Mouse (Mus musculus): ENCODE data around the gene Scn2b.
A peak's percentile ranks its signal among the peaks of the same experiment; 100 is the strongest.

Gene Scn2b

DNA sequence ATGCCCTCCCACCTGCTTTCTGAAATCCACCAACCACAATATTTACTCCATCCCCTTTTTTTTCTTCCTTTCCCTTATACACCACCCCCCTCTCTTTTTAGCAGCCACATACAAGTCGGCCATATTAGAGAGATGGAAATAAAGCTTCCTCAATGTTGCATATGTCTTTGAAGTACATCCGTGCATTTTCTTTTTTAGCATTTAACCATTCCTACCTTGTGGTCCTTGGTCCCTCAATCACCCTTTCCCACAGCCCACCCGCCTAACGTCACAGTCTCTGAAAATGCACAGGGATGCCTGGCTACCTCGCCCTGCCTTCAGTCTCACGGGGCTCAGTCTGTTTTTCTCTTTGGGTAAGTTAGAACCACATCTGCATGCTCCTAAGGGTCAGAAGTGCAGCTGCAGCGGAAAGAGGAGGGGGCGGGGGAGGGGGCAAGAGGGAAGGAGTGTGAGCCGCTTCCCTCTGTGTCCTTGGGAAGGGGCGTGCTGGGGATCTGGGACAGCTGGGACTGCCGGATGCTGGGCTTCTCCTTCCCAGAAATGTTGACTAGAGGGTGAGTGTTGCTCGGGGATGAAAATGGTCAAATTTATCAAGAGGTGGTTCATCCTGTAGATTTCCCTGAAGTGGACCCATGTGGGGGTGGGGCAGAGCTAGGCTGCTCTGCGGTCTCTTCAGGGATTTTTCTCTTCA, at the start of gene Scn2b:
TSS of gene Scn2b (plus strand) at position 42 of the 691 bp plus-strand sequence.
- peak; percentile 57 for DNase-seq

DNA sequence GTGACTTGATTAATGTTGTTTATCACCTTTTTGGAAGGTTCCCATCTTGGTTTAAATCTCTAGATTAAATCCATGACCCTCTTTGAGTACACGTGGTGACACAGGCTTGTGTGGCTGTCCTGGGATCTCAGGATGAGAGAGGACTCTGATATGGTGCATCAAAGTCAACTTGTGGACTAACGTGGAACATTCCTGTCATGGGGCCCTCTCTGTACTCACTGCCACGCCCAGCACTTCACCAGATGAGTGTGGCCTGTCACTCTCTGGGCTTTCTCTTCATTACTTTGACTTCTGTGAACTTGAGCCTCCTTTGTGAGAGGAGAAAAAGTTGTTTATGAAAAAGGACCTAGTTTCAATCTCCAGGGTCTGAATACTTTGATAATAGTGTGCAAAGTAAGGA, 45.8 kb upstream of the Scn2b start:
- DNase-seq = no peak

DNA sequence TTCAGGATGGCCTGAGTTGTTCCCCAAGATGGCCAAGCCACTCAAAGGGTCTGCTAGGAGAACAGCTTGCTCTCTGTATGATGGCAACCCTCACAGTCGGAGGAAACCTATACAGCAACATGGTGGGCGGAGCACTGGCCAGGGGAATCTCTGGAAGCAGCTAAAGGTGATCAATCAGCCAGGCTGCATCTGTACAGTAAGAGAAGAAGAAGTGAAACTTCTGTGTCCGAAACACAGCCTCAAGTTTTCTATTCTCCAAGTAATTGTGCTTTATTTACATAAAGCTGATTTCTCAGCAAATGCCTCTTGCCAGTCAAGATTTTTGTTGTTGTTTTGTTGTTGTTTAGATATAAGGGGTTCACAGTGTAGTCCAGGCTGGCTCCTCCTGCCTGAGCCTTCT, 39.7 kb upstream of the Scn2b start:
- DNase-seq = no peak

DNA sequence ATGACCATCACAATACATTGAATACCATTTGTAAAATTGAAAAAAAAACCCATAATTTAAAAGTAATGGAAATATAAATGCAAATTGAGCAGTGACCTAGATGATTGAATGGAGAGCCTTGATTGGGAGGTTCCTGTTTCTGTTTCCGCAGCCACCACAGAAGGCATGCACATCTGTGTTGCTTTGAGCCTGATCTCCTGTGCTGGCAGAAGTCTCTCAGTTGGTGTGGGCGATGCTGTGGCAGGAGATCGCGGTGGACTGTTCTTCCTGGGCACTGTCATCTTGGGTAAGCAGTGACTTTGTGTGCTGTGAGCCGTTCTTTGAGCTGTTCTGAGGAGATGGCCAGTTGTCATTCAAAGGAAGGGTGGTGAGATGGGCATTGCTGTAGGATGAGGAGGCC, 38.6 kb upstream of the Scn2b start, which contains the start of gene Jaml:
TSS of gene Jaml (plus strand) at position 173 of the 400 bp plus-strand sequence.
- no peak for DNase-seq

DNA sequence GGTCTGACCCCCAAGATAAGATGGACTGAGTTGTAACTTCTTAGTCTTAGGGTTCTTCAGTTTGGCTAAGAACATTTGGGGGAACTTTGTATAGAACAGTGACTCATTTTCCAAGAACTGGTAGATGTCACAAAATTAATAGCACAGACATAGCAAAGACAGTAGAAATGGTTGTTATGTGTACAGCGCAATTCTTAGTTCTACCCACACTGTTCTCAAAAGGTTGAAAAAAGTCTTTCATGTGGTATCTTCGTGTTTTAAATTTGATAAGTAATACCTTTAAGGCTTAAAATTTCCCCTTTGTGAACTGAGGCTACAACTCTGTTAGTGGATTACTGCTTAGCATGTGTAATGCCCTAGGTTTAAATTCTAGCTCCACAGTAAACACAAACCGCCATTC, 34.5 kb upstream of the Scn2b start:
- DNase-seq = no peak

DNA sequence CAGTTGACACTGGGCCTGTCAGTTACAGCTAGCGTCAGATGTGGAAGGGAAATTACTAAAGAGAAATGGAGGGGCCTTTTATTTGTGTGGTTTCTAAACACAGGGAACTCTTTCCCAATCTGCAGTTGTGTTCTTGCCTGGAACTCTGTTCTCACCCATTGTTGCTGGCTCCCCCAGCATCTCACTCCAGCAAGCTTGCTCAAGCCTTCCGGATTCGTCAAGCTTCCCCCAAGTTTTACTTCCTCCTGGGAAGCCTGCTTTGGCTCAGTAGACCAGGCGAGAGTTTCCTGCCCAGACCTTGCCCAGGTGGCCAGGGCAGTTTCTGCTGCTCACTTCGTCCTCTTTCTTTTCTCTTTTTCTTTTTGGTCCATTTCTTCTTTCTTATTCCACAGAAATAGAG, 33.0 kb upstream of the Scn2b start:
- peak; percentile 26 for DNase-seq

DNA sequence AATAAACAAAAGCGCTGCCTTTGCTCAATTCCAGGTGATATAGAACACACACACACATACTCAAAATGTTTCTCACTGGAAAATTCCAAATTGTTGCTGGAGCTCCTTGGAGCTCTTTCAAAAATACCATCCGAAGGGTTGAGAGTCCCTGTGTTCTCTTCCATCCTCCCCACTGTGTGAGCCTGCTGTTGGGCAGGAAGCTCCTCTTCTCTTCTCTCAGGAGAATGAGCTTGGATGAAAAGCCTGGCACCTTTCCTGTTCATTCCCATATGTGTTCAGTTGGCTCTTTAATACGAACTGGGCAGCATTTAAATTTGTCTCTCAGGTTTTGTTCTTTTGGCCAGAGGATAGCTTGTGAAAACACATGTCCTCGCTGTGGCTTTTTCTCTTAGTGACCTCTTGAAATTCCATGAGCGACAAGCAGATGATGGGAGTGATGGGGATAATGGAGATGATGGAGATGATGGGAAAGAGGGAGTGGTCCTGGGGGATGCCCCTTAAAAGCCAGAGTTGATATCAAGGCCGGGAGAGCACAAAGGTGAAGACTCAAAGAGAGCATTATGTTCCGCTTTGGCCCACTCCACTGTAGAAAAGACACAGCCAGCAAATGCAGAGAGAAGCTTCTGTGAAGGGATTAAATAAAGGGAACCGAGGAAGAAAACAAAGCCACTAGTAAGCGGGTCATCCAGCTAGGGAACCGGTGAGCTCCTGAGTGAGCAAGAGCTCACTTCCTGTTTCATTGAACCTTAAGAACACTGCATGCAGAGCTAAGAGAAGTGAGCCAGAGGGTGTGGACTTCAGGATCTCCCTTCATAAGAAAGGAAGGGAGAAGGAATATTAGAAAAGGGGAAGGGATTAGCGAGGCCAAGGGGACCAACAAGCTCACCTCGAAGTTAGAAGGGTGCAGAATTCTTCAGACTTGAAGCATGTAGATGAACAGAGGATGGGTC, 31.6 kb upstream of the Scn2b start:
- peak; percentile 85 for DNase-seq

DNA sequence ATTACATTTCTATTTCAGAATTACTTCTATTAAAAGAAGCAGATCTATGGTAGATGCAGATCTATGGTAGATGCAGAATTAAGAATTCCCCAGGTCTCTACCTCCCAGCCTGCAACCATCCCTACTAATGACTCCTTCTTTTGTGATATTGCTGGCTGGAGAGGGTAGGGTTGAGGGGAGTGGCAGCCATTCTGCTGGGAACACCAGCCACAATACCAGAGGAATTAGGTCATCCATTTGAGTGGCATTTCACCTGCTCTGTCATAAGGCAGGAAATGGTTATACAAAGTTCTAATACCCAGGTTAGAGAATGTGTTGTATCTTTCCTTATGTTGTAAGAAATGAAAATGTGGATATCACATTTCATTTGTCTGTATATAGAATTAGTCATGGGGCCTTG, 29.5 kb upstream of the Scn2b start:
- no peak for DNase-seq

DNA sequence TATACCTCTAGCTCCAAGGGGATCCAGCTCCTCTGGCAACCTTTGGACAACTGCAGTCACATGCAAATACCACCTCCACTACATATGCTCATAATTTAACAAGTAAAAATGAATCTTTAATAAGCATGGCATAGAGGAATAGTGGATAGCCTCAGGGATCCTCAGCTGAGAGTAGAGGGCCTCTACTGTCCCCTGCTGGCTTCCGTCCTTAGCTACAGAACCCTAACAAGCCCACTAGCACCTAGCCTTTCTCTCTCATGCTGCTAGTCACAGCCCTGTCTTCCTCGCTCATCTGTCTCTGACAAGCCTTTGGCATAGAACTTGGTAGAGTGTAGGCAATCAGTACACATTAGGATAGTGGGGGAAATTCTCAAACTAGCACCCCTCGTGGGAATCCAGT, 26.8 kb upstream of the Scn2b start:
- no peak for DNase-seq

DNA sequence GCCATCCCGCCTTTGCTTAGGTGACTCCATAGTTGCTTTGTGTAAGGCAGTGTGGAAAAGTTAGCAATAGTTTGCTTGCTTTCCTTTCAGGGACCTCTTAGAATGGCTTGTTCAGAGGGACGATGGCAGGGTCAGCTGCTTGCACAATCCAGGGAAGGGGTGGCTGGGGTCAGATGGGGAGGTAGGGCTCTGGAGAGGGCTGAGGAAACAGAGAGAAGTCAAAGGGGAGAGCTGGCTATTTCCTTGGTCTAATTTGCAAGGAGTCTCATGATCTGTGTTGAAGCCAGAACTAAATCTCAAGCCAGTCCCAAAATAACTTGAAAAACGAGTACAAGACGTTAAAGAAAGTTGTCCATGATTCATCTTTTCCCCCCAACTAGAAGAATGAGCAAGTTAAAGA, 24.9 kb upstream of the Scn2b start:
- DNase-seq = no peak

DNA sequence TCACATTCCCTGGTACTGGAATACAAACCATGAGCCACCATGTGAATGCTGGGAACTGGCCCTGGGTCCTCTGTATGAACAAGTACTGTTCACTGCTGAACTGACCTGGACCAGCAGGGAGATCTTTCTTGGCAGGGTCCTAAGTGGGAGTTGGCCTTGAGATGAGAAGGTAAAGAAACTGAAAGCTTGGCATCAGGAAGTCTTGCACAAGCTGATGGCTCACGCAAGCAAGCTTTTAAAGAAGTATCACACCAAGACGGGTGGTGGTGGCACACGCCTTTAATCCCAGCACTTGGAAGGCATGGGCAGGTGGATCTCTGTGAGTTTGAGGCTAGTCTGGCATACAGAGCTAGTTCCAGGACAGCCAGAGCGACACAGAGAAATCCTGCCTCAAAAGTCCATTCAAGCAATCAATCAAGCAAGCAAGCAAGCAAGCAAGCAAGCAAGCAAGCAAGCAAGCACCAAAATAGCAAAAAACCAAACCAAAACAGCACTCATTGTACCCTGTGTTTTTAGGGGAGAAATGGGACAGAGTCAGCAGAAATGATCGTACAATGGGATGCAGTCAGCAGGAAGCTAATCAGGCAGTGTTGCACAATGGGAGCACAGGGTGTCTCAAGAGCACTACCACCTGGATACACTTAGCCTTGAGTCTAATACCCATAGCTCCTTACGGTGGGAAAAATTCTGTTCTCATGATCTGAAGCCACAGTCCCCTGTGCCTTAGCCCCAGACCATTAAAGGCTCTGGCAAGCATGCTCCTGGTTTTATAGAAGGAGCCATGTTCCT, 22.2 kb upstream of the Scn2b start:
- no peak for DNase-seq

DNA sequence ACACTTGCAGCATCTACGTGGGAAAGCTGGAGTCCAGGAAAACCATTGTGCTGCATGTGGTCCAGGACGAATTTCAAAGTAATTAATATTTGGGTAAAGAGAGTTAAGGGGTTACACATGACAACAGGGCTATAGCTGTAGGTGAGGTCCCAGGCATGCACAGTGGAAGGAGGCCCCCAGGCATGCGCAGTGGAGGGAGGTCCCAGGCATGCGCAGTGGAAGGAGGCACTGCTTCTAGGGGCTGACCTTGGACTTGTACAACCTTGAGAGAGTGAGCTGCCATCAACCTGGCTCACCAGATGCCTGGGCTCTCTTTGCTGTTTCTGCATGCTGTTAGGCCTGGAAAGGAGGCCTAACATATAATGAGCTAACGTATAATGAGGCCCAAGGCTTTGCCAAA, 19.7 kb upstream of the Scn2b start:
- no peak for DNase-seq

DNA sequence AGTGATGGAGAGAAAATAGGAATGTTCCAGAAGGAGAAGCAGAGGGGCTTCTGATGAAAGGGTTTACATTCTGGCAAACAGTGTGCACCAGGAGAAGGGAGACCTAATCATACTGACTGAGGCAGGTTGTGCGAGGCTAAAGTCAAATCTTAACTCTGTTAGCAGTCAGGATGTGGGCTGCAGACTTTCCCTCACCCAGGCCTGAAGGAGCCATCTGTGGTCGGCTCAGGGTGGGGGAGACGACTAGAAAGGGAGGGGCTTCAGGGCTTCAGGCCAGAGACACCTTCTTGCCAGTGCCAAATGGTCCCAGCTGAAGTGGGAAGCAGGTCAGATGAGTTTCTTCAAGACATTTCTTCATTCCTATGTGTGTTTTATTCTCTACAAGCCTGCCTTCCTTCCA, 19.2 kb upstream of the Scn2b start:
- no peak for DNase-seq

DNA sequence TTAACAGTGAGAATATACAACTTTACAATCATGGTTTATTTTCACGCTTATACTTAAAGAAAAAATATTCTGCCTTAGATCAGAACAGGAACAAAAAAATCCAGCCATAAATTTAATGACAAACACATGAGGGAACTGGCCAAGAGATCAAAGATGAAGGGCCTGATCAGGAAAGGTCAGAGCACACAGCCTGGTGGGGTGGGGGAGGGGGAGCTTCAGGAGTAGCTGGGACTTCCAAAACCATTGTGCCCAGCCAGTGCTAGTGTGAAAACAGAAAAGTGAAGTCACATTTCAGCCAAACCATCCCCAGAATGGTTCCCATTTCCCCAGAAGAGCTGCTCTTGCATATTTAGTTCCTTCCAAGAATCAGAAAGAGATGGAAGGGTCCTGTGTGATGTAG, 15.1 kb upstream of the Scn2b start:
- DNase-seq = no peak

DNA sequence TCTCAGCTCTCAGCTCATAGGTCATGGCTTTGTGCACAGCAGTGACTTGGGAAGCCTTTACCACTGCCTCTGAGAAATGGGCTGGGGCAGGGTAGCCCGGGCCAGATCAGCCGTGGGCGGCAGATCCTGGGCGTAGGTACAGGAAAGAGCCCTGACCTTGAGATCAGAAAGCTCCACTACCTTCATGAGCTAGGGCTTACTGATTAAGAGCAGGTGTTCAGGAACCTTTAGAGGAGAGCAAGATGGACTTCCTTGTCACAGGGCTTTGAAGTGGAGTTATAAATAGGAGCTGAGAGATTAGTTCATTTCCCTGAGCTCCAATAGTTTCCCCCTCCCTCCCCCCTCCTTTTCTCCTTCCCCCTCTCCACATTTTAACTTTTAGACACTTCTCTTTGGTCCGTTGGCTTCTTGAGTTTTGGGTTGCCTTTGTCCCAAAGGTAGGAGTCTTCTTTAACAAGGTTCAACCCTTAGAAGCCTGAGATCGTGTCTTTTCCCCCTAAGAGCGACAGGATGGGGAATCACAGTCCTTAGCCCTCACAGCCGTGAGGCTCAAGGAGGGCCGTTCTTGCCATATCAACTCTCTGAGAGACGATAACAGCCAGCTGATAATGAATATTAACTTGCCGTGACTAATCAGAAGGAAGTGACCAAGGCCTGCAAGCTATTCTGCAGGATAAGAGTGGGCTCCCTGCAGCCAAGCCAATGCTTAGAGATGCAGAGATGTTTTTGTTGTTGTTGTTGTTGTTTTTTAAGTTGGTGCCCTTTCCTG, 14.2 kb upstream of the Scn2b start:
- no peak for DNase-seq

DNA sequence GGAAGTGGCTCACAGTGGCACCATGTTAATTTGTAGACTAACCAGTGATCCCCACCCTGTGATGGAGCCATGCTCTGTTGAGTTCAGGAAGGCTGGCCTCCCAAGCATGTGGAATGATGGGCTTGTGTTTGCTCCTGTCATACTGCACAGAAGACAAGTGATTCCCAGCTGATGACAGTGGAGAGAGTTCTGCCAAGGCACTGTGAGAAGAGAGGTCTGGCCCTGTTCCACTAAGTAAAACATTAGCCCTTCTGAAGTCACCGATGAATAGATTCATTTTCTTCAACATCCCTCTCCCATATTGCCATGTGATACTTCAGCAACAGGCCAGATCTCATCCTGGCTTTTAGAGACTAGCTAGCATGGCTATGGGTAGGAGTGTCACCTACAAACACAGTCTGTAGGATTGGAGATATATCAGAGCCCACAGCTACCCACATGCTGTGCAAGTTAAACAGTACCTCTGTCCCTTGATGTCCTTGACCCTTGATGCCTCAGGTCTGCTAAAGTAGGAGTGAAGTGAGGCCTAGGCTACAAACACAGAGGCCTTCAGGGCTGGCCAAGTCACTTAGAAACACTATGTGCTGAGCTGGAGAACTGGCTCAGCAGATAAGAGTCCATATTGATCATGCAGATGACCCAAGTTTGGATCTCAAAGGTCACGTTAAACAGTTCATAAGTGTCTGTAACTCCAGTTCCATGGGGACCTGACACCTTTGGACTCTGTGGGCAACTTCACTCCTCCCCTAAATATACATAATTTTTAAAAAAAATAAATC, 11.8 kb upstream of the Scn2b start:
- DNase-seq = no peak

DNA sequence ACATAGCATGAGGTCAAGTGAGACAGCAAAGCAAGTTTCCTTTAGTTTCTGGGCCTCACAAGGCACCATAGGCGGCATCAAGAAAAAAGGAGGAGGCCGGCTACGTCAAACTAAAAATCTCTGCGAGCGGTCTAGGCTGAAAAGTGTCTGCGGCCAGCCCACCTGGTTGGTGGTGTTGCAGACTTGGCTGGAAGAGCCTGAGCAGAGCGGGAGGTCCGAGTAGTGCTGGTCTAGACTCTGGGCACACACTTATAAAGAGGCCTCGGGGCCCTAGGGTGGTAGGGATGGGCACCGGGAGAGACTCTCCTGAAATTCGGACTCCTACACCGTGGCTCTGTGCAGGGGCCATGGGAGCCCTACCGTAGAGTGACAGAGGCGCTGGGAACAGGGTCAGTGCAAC, 1.9 kb upstream of the Scn2b start:
- DNase-seq = peak; percentile 84

DNA sequence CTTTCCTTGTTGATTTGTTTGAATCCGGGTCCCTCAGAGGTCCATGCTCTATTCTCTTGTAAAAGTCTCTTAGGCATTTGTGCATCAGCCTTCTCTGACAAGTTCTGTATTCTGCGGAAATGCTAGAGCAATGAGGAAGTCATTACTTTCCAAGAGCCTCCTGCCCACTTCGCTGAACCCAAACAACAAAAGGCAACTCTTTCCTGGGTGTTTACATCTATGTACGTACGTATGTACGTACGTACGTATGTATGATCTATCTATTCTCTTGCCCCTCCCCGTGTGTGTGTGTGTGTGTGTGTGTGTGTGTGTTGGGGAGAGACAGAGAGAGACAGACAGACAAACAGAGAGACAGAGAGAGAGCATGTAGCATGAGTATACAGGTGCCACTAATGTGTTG, 763 bp upstream of the Scn2b start:
- no peak for DNase-seq

DNA sequence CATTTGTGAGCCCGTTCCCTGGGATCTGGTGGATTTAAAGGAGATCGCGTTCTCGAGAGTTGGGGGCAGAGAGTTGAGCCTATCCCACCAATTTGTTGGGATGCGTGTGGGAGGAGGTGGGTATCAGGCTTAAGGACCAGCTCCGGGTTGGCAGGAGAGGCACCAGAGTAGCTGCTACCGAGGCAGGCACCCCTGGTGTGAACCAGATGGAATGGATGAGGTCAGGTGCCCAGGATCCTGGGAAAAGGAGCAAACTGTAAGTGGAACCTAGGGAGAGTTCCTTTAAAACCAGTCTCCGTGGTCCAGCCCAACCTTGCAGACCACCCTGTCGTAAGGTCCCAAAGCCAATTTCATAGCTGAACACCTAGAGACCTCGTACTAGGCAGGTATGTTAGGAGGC, 970 bp downstream of the Scn2b start:
- peak; percentile 88 for DNase-seq

DNA sequence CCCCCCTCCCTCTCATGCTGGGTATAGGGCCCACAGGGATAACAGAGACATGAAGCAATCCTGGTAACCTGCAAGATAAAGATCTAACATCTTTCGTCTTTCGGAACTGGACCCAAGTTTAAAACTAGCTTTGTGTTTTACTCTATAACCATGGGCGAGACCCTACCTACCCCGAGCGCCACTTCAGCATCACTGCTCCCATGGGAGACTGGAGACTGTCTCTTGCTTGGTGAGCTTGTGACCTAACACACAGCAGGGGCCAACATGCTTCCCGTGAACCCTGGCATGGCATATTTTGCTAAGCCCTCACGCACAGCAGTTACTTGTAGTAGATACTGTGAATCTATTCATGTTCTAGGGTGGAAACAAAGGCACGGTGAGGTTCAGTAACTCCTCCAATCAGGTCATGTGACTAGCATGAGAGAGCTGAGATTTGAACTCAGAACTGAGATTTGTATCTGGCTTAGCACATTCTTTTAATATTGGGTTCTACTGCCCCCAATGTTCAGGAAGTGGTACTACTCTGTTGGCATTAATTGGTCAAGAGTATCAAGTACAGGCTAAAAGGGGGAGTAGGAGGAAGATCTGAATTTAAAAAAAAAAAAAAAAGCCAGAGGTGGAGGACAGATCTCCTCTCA, 1.9 kb downstream of the Scn2b start:
- DNase-seq = peak; percentile 43

DNA sequence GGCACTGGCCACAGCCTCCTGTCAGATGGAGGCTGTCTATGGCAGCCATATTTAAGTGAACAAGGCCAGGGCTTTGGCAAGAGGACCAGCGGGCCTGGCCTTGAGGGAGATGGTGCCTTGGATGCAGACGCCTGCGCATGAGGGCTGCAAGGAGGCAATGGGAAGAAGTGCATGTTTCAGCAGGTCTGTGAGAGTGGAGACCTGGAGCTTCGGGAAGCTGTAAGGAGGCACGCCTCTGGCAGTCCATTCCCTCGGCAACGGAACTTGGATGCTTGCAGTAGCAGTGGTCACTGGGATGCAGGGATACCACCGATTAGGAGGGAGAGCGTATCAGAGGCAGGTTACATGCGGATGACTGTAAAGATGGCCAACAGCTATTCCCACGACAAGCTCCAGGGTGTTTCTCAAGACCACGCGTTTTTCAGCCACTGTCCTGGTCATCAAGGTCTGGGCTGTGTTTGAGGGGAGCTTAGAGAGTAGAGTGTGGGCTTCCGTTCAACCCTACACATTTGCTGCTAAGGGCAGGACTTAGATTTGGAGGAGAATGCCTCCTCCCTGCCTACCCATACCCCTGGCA, 2.5 kb downstream of the Scn2b start:
- peak; percentile 49 for DNase-seq
